Comparison of ENCODE assay signal across 25 mouse cellular contexts in genomic region chr14:105511826-105512225, GRCm38 (mm10).
"Had no signal": no experiment of that assay in that cellular context is flagged by ENCODE, and none has a peak within 500 bp of the region (broad histone marks: within the 10 kb centered on the region; RNA-seq: fewer than 3 reads in every experiment).

No protein-coding gene starts in this region.

- H3K9ac ChIP-seq: heart, embryonic 12.5 days; hindbrain, embryonic 15.5 days; intestine, embryonic 15.5 days; limb, embryonic 12.5 days; liver, embryonic 13.5 days; liver, embryonic 15.5 days had no signal

- H3K4me1 ChIP-seq: hindbrain, embryonic 10.5 days; hindbrain, embryonic 15.5 days; intestine, embryonic 15.5 days; limb, embryonic 10.5 days; limb, embryonic 12.5 days; liver, embryonic 13.5 days; liver, embryonic 15.5 days had no signal

- H3K27ac ChIP-seq: heart, adult 2 months; heart, embryonic 10.5 days; hindbrain, embryonic 10.5 days; hindbrain, embryonic 15.5 days; intestine, embryonic 15.5 days; left cerebral cortex, adult 2 months; limb, embryonic 10.5 days; limb, embryonic 12.5 days; liver, embryonic 13.5 days; liver, embryonic 15.5 days had no signal

- H3K27me3 ChIP-seq: heart, embryonic 12.5 days; hindbrain, embryonic 15.5 days; intestine, embryonic 15.5 days; limb, embryonic 12.5 days; liver, embryonic 13.5 days; liver, embryonic 15.5 days had no signal

- H3K36me3 ChIP-seq: heart, embryonic 10.5 days; heart, embryonic 12.5 days; hindbrain, embryonic 10.5 days; hindbrain, embryonic 15.5 days; intestine, embryonic 15.5 days; limb, embryonic 10.5 days; limb, embryonic 12.5 days; liver, embryonic 13.5 days; liver, embryonic 15.5 days had no signal

- DNase-seq: gastrocnemius, postnatal 14 days; gastrocnemius, postnatal 36 days; heart, adult 2 months; heart, postnatal 10 days; heart, postnatal 4 days; kidney, adult 18-20 months; kidney, adult 8-10 months; kidney, postnatal 10 days; kidney, postnatal 25 days; kidney, postnatal 4 days; layer of hippocampus, adult 9-11 months; liver; liver, embryonic 13.5 days had no signal

- H3K4me3 ChIP-seq: heart, adult 2 months; heart, embryonic 10.5 days; heart, embryonic 12.5 days; hindbrain, embryonic 10.5 days; hindbrain, embryonic 15.5 days; intestine, embryonic 15.5 days; left cerebral cortex, adult 2 months; limb, embryonic 10.5 days; limb, embryonic 12.5 days; liver, embryonic 13.5 days; liver, embryonic 15.5 days had no signal

- H3K4me2 ChIP-seq: heart, embryonic 12.5 days; hindbrain, embryonic 15.5 days; intestine, embryonic 15.5 days; limb, embryonic 12.5 days; liver, embryonic 11.5 days; liver, embryonic 13.5 days; liver, embryonic 15.5 days had no signal

- H3K9me3 ChIP-seq: heart, embryonic 10.5 days; heart, embryonic 12.5 days; hindbrain, embryonic 10.5 days; hindbrain, embryonic 15.5 days; intestine, embryonic 15.5 days; limb, embryonic 10.5 days; limb, embryonic 12.5 days; liver, embryonic 13.5 days; liver, embryonic 15.5 days had no signal

- ATAC-seq: inflammation-experienced regulatory T-cells, adult 6 months; intestine, embryonic 15.5 days; intestine, postnatal 0 days had no signal
